Mouse (Mus musculus): ENCODE measurements around the gene Siae.

DNA sequence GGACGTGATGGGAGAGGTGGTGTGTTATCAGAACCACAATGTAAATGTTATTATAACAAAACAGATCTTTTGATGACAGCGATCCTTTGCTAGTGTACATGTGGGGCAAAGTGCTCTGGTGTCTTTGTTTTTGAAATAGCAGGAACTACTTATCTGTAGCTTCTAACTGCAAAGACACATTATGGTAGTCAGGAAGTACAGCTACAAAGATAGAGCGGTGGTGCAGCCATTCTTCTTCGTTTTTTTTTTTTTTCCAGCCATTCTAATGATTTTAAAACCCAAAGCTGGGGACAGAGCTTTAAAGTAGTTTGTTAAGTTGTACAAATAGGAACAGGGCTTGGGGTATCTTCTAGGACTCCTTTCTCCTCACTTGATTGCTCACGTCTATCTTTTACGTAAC lies 103.9 kb downstream of the Siae start:
- TF ChIP-seq CTCF (IDR thresholded peaks at IDR 0.05) (no peak), POLR2A (IDR thresholded peaks at IDR 0.05; ENCODE audit: insufficient read depth, low read depth, low read length) (no peak)

Data from heart, adult 2 months (tissue).